Mouse (Mus musculus): ENCODE measurements around the gene Stk24.

GRCm38 (mm10) chr14:121261229-121261879 lies 118.5 kb downstream of the Stk24 start:
- no peak for TF ChIP-seq CTCF (IDR thresholded peaks at IDR 0.05; ENCODE audit: borderline replicate concordance, insufficient read depth, low read depth, low read length)
- TF ChIP-seq POLR2A (IDR thresholded peaks at IDR 0.05; ENCODE audit: borderline replicate concordance, insufficient read depth, low read length), result no peak

Measured in cerebellum, adult 2 months (tissue).